Mouse (Mus musculus) embryonic facial prominence, embryonic 11.5 days (tissue): ENCODE measurements around the gene Rsph1. TPM values are rescaled to one million over a fixed set of nuclear protein-coding genes. Genes with fewer than 3 reads are reported as not detected.

Source experiments
- ATAC-seq: fragments of 200-750 bp; cut with Nextera tagmentation; replicated peaks from 2 replicates; pipeline ENCODE4 v1.8.0; 2017; ENCODE audit warnings: low read depth; ENCODE audit not compliant: insufficient number of reproducible peaks, low FRiP score, low TSS enrichment
- DNase-seq: peaks from one replicate; pipeline ENCODE4 v3.0.0-alpha.2; 2015; ENCODE audit warnings: low spot score
- H3K27ac ChIP-seq: fragments of 300-500 bp; sonication (generic); replicated peaks from 2 replicates; pipeline ENCODE4 v1.5.1; 2014; ENCODE audit warnings: mild to moderate bottlenecking, low read depth, low read length, control low read depth
- H3K27me3 ChIP-seq: fragments of 300-500 bp; sonication (generic); 2 replicates; pipeline ENCODE4 v1.6.1; 2014; ENCODE audit warnings: mild to moderate bottlenecking, low read length, moderate library complexity, mixed read lengths; ENCODE audit not compliant: control insufficient read depth, insufficient read depth
- H3K36me3 ChIP-seq: fragments of 300-500 bp; sonication (generic); replicated peaks from 2 replicates; pipeline ENCODE4 v1.6.1; 2014; ENCODE audit warnings: low read depth, mild to moderate bottlenecking, low read length, moderate library complexity, mixed read lengths; ENCODE audit not compliant: control insufficient read depth, insufficient read depth
- H3K4me1 ChIP-seq: fragments of 300-500 bp; sonication (generic); 2 replicates; pipeline ENCODE4 v1.6.1; 2014; ENCODE audit warnings: low read length, mixed read lengths; ENCODE audit not compliant: control insufficient read depth, insufficient read depth
- H3K4me2 ChIP-seq: fragments of 300-500 bp; sonication (generic); 2 replicates; pipeline ENCODE4 v1.6.1; 2014; ENCODE audit warnings: low read depth, mild to moderate bottlenecking, control low read depth, low read length, moderate library complexity
- H3K4me3 ChIP-seq: fragments of 300-500 bp; sonication (generic); 2 replicates; pipeline ENCODE4 v1.5.1; 2014; ENCODE audit warnings: low read depth, low read length, control low read depth
- H3K9ac ChIP-seq: fragments of 300-500 bp; sonication (generic); replicated peaks from 2 replicates; pipeline ENCODE4 v1.6.1; 2014; ENCODE audit warnings: mild to moderate bottlenecking, control low read depth, low read length
- H3K9me3 ChIP-seq: fragments of 300-500 bp; sonication (generic); replicated peaks from 2 replicates; pipeline ENCODE4 v1.6.1; 2016; ENCODE audit warnings: mild to moderate bottlenecking, low read length, inconsistent platforms, mixed read lengths; ENCODE audit not compliant: control insufficient read depth
- WGBS: fragments of 180-500 bp; shearing (Covaris S2); extraction: QIAGEN DNeasy Blood & Tissue Kit; methylation state at CpG from one replicate; pipeline ENCODE4 v1.1.7; 2014; 5-methylcytosine and 5-hydroxymethylcytosine counted together
- polyA plus RNA-seq: library from polyadenylated mRNA; unstranded; fragments of >200 nt; fragmentation: Nextera tagmentation; extraction: Ambion mirVana; gene quantifications from 2 replicates; pipeline ENCODE4 v1.2.1, GENCODE M21; 2014

Rsph1 gene
- polyA plus RNA-seq, 1 experiment from 2014 or later: 0.76 TPM

DNA sequence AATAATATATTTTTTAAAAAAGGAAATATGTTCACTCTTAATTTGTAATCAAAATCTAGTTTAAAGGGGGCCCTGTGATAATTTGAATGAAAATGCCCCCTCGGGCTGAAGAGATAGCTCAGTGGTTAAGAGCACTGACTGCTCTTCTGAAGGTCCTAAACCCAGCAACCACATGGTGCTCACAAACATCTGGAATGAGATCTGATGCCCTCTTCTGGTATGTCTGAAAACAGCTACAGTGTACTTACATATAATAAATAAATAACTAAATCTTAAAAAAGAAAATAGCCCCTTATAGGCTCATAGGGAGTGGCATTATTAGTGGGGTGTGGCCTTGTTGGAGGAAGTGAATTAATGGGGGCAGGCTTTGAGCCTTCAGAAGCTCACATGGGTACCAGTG, 20.0 kb downstream of the Rsph1 start:
- H3K4me1 ChIP-seq: no peaks in the 10 kb centered on the region
- H3K9me3 ChIP-seq: no peaks in the 10 kb centered on the region
- no peak overlapping the region for H3K4me2 ChIP-seq
- ATAC-seq (no peak), DNase-seq (no peak)
- 79% methylated on average over 1 of the region's 1 CpGs for WGBS
- H3K27ac ChIP-seq: no peak overlapping the region
- no peak overlapping the region for H3K4me3 ChIP-seq
- H3K36me3 ChIP-seq: no peaks in the 10 kb centered on the region
- no peak overlapping the region for H3K9ac ChIP-seq
- no peaks in the 10 kb centered on the region for H3K27me3 ChIP-seq

DNA sequence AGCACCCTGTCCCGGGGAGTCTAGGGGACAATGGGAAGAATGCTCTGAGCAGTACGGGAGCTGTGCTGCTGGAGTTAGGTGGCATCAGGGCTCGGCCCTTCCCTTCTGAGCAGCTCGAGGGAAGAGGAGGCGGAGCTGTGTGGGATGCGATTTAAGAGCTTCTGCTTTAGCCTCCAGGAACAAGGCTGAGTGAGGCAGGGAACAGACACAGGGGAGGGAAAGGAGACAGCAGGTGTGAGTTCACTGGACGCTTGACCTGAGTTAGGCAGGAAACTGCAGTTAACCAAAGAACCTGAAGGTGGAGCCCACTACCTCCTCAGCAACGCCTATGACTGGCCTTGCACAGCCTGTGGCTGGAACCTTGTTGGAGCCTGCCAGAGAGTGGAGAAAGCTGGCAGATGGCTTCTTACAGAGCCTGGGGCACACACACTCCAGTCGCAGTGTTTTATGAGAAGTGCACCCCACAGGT, 22.7 kb downstream of the Rsph1 start:
- WGBS: 12% methylated on average over 9 of the region's 9 CpGs
- DNase-seq: peak; percentile 84
- Histone ChIP-seq H3K9me3 (no peaks in the 10 kb centered on the region), H3K9ac (no peak overlapping the region), H3K27me3 (no peaks in the 10 kb centered on the region), H3K4me3 (no peak overlapping the region), H3K4me2 (no peak overlapping the region), H3K4me1 (no peaks in the 10 kb centered on the region), H3K27ac (no peak overlapping the region), H3K36me3 (no peaks in the 10 kb centered on the region)
- peak; percentile 83; the same call in 1 of the 2 replicates for ATAC-seq

DNA sequence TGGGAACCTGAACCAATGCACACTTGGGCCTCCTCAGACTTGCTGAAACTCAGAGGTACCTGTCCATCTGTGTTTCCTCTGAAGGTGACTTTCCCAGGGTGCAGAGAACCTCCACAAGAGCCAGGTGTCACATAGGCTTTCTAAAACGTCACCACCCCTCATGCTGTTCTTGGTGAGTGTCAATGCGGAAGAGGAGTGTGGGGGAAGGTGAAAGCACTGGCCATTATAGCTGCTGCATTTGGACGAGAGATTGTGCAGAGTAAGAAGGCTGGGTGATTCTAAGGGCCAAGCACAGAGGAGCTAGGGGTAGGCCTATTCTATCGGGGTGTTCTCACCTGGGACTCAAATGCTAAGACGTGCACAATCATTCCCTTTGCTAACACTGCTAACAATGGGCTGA, 23.2 kb downstream of the Rsph1 start:
- Histone ChIP-seq H3K4me3 (no peak overlapping the region), H3K4me1 (no peaks in the 10 kb centered on the region), H3K9me3 (no peaks in the 10 kb centered on the region), H3K4me2 (no peak overlapping the region), H3K27ac (no peak overlapping the region), H3K36me3 (no peaks in the 10 kb centered on the region), H3K9ac (no peak overlapping the region), H3K27me3 (no peaks in the 10 kb centered on the region)
- ATAC-seq: no peak
- 60% methylated on average over 5 of the region's 5 CpGs for WGBS
- no peak for DNase-seq

DNA sequence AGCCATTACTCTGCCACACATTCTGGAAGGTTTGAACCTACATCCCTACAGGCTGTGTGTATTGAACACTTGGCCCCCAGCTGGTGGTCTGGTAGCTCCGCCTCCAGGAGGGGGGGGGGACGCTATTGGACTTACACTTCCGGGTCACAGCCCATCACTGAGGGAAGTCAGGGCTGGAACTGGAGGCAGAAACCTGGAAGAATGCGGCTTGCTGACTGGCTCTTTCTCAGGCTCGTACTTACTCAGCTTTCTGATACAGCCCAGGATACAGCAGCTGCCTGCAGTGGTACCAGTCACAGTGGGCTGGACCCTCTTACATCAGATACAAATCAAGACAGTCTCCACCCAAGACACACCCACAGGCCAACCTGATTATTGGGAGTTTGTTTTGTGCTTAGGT, 30.0 kb downstream of the Rsph1 start:
- H3K9ac ChIP-seq: no peak overlapping the region
- no peak for DNase-seq
- WGBS: 43% methylated on average over 5 of the region's 5 CpGs
- no peak overlapping the region for H3K27ac ChIP-seq
- H3K4me2 ChIP-seq: no peak overlapping the region
- no peaks in the 10 kb centered on the region for H3K36me3 ChIP-seq
- no peaks in the 10 kb centered on the region for H3K27me3 ChIP-seq
- H3K9me3 ChIP-seq: no peaks in the 10 kb centered on the region
- no peak for ATAC-seq
- H3K4me1 ChIP-seq: no peaks in the 10 kb centered on the region
- H3K4me3 ChIP-seq: no peak overlapping the region

DNA sequence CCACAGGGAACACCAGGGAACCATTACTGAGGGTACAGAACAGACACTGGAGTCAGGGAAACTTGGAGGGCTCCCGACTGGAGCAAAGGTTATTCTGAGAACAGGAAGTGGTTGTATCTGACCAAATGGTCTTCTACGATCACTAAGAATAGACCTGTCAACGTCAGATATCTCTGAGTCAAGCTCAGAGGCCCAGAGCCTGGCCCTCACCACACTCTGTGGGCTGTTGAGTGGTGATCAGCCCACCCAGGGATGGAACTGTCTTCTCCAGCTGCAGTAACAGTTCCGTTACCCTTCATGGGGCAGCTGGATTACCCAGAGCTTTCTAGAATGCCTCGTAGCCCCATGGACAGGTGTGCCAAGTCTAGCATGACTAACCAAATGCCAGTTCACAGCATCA, 31.9 kb downstream of the Rsph1 start:
- Histone ChIP-seq H3K27me3 (no peaks in the 10 kb centered on the region), H3K4me3 (no peak overlapping the region), H3K27ac (no peak overlapping the region), H3K9me3 (no peaks in the 10 kb centered on the region), H3K9ac (no peak overlapping the region), H3K4me2 (no peak overlapping the region), H3K4me1 (no peaks in the 10 kb centered on the region), H3K36me3 (no peaks in the 10 kb centered on the region)
- ATAC-seq (no peak), DNase-seq (no peak)
- WGBS: 79% methylated on average over 5 of the region's 5 CpGs

DNA sequence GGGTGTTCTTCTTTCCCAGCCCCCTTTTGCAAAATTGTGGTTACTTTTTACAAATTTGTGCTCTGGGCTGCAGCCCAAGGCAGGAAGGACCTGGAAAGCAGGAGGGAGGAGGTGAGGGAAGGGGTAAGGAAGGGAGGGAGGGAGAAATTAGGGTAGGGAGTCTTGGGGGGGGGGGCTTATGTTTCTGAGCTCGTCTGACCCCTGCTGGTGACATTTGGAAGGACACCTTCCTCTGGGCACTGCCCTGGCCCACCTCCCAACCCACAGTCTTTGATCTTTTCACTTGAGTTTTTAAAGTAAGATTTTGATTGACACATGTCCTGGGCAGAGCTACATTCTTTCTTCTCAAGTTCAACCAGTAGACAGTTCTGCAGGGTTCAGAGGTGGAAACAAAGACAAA, 34.4 kb downstream of the Rsph1 start:
- Histone ChIP-seq H3K4me3 (no peak overlapping the region), H3K9me3 (no peaks in the 10 kb centered on the region), H3K4me2 (no peak overlapping the region), H3K36me3 (no peaks in the 10 kb centered on the region), H3K4me1 (no peaks in the 10 kb centered on the region), H3K27ac (no peak overlapping the region), H3K9ac (no peak overlapping the region), H3K27me3 (no peaks in the 10 kb centered on the region)
- no peak for ATAC-seq
- 7% methylated on average over 1 of the region's 1 CpGs for WGBS
- DNase-seq: peak; percentile 22

DNA sequence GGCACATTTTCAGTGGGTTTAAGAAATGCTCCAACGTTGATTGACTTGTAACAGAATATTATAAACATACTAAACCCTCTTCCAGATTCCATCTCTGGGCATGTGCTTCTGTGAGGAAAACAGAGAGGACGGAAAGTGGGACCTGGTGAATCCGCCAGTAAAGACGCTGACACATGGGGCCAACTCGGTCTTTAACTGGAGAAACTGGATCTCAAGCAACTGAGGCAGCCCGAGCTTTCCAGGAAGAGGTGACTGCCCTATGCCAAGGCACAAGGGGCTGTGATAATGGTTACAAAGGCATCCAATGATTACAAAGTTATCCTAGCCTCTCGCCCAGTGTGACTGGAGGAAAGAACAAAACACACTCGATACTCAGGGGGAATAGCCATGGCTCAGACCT, 36.0 kb downstream of the Rsph1 start:
- H3K27ac ChIP-seq: no peak overlapping the region
- H3K27me3 ChIP-seq: no peaks in the 10 kb centered on the region
- H3K4me1 ChIP-seq: no peaks in the 10 kb centered on the region
- 87% methylated on average over 8 of the region's 8 CpGs for WGBS
- ATAC-seq (no peak), DNase-seq (no peak)
- no peaks in the 10 kb centered on the region for H3K36me3 ChIP-seq
- H3K9ac ChIP-seq: no peak overlapping the region
- no peaks in the 10 kb centered on the region for H3K9me3 ChIP-seq
- H3K4me2 ChIP-seq: no peak overlapping the region
- no peak overlapping the region for H3K4me3 ChIP-seq

DNA sequence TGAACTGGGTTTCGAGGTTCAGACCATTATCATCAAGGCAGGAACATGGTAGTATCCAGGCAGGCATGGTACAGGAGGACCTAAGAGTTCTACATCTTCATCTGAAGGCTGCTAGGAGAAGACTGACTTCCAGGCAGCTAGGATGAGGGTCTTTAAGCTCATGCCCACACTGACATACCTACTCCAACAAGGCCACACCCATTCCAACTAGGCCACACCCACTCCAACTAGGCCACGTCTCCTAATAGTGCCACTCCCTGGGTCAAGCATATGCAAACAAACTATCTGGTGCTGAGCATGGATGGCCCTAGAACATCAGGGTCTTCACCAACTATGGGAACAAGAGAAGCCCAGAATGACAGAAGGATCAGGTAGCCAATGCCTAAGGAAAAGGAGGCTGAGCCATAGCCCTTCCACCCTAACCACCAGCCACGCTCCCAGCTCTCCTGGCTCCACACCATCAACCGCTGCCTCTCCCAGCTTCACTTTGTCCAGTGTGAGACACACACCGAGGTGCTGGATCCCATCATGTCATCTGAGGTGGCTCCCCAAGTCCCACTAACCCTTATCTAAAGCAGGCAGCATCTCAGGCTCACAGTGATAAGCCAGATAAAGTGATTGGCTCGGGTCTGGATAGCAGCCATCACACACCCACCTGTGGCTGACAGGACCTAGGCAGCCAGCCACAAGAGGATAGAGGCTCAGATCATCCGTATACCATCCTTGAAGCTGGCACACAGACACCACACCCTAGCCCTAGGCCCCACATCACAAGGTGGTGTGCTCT, 38.8 kb downstream of the Rsph1 start:
- Histone ChIP-seq H3K4me1 (no peaks in the 10 kb centered on the region), H3K27me3 (no peaks in the 10 kb centered on the region), H3K36me3 (no peaks in the 10 kb centered on the region), H3K4me2 (no peak overlapping the region), H3K4me3 (no peak overlapping the region), H3K27ac (no peak overlapping the region), H3K9ac (no peak overlapping the region), H3K9me3 (no peaks in the 10 kb centered on the region)
- WGBS: 83% methylated on average over 7 of the region's 7 CpGs
- no peak for DNase-seq
- ATAC-seq: no peak
